Mouse (Mus musculus): ENCODE measurements around the gene Hdac5.
A peak's percentile ranks its signal among the peaks of the same experiment; 100 is the strongest.

The Hdac5 gene

DNA sequence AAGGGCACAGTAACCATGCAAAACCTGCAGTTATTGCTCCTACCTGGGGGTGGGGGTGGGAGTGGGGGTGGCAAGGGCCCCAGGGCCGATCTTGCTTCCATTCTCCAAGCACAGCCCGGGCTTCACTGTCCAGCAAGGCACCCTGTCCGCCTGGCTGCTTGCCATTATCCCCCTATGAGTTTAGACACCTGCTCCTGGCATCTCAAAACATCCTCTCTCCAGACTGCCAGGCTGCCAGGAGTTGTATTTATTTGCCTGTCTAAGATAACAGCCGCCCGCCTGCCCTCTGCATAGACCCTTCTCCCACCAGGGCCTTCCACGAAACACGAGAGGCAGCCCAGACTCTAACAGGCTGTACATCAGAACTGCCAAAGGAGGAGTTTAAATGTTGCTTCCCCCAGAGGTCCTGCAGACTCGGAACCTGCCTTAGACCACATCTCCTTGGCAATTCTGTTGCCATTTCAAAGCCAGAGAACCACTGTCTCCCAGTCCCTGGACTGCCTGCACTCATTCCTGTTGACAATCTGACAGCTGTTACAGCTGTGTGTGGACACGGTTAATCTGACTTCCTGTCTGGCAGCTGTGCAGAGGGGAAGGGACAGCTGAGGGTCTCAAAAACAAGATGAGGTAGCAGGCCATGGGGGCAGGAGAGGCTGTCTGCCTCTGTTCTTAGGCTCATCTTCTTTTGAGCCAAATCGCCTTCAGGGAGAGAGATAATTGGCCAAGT, 15.4 kb downstream of the Hdac5 start:
- DNase-seq, result no peak

- DNase-seq, result no peak
Measured at GRCm38 (mm10) chr11:102211936-102212341, 18.0 kb downstream of the Hdac5 start.

DNA sequence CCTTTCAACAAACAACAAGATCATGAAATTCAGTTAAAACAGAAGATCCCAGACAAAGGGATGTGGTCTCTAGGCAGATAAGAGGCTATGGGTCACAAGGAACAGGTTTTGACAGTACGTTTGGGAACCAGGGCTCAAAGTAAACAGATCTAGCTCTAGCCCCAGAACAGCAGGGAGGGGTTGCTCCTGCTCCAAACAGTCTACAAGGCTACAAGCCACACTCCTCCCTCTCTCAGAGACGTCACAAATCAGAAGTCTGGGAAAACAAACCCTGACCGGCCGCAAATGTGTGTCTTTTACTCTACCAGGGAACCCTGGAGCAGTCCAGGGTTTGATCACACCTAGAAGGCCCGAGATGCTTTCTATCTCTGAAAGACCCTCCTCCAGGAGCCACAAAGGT, 19.0 kb downstream of the Hdac5 start:
- no peak for DNase-seq

- no peak for DNase-seq
Measured at GRCm38 (mm10) chr11:102210185-102210584, 19.8 kb downstream of the Hdac5 start.

DNA sequence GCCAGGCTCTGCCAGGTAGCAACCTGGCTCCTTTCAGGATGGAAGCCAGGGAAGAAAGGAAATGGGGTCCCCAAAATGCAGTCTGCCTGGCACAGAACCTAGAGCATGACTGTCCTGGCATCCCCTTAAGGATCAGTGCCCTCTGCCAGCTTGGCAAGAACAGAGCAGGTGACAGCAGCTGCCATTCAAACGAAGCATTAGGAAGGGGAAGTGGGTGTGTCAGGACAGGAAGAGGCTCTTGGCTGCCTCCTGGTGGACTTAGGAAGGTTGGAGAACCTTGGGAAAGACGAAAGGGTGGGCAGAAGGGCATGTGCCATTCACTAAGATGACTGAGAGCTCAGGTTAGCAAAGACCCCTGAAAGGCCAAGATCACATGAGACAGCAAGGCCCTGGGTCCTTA, 20.2 kb downstream of the Hdac5 start:
- no peak for DNase-seq

- no peak for DNase-seq
Measured at GRCm38 (mm10) chr11:102208846-102209245, 21.1 kb downstream of the Hdac5 start.

DNA sequence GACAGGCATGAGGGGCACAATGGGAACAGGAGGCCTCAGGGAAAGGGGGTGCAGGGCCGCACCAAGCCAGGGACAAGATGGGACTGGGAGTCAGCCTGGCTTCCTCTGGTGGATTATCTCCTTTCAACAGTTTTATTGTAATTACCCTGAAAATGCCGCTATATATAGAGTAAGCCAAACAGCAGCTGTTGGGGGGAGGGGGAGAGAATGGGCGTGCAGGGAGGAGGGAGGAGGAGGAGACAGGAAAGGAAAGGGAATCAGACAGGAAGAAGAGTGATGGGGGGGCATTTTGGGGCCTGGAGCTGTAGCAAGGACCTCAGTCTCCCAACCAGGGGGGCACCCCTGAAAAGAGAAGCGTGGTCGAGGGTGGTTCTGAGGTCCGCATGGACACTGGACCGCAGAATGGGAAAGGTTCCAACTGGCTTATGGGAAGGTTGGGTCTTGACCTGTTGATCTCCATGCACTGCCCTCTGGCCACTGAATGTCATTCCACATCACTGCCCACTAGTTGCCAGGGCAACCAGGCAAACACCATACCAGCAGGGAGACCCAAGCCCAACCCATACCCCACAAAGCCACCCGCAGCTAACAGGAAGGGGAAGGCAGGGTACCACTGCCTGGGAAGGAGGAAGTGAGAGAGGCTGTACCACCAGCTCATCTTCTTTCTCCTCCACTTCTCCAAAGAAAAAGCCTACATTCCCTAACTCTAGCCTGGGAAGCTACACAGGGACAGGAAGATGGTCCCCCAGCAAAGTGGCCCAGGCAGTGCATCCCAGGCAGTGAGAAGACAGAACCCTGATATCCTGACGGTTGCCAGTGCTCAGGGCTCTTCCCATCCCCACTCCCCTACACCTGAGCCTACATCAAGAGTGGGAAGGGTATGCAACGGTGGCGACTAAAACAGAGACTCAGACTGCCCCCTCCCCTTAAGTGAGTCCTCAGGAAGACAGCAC, 21.9 kb downstream of the Hdac5 start:
- peak; percentile 74 for DNase-seq

- DNase-seq, result no peak
Measured at GRCm38 (mm10) chr11:102206481-102206880, 23.5 kb downstream of the Hdac5 start.

- peak; percentile 61 for DNase-seq
Measured at GRCm38 (mm10) chr11:102201408-102201821, 28.6 kb downstream of the Hdac5 start.

- no peak for DNase-seq
Measured at GRCm38 (mm10) chr11:102199856-102200255, 30.1 kb downstream of the Hdac5 start.

DNA sequence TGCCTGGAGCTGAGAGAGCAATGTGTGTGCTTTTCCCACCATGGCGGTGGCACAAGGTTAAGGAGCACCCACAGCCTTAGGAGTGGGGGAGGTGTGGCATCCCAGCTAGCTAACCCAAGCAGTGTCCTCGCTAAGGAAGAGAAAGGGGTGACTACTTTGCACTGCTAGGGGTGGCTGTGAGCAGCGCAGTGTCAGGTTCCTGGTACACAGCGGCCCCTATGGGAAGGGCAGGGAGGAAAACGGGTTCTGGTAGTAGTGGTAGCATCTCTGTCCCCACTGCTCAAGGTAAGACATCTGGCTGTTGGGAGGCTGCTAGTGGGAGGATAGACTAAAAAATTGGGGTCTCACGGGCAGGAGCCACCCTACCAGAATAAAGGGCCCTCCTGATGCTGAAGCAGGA, 31.7 kb downstream of the Hdac5 start:
- no peak for DNase-seq

GRCm38 (mm10) chr11:102196018-102196797, 33.8 kb downstream of the Hdac5 start:
- DNase-seq, result peak; percentile 69

DNA sequence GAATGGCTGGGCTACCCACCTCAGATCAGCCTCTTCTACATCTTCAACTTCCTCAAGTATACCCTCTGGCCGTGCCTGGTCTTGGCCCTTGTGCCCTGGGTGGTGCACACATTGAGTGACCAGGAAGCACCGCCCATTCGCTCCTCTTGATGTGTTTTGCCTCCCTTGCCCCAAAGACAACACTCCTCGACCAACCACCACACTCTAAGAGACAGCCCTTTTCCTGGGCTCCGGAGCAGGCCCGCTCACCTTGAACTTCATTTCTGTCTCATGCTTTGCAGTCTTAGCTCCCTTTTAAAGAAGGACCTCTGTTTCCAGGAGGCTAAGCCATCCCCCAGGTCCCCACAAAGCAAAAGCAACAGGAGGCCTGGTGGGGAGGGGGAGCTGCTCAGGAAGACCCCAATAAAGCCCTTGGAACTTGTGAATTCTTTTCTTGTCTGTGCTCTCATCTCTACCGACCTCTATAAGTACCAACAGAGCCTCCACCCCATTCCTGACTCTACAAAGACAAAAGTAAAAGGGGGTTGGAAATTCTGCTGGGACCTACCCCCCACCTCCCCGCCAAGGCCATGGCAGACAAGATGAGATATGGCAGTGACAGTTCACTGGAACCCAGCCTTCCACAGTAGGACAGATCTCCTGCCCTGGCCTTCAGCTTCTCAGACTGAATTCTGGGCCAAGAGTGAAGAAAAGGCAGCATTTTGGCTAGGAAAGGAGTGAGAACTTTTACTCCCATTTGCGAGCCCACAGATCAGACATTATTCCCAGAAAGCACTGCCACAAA, 36.1 kb downstream of the Hdac5 start:
- no peak for DNase-seq

DNA sequence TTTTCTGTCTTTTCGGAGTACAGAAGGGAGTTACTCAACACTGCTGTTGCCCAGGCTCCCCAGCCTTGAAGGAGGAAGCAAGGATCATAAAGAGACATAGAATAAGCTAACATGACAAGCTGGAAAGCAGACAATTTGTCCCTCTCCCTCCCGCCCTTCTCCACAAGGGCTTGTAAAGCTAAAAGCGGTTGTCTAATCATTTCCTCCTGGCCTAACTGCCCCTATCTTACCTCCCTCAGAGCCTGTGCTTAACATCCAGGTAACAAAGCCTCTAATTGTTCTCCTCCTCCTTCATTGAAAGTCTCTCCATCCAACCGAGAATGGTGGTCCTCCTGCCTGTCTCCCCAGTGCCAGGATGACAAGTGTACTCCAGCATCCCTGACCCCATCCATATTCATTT, 39.1 kb downstream of the Hdac5 start:
- DNase-seq, result no peak

DNA sequence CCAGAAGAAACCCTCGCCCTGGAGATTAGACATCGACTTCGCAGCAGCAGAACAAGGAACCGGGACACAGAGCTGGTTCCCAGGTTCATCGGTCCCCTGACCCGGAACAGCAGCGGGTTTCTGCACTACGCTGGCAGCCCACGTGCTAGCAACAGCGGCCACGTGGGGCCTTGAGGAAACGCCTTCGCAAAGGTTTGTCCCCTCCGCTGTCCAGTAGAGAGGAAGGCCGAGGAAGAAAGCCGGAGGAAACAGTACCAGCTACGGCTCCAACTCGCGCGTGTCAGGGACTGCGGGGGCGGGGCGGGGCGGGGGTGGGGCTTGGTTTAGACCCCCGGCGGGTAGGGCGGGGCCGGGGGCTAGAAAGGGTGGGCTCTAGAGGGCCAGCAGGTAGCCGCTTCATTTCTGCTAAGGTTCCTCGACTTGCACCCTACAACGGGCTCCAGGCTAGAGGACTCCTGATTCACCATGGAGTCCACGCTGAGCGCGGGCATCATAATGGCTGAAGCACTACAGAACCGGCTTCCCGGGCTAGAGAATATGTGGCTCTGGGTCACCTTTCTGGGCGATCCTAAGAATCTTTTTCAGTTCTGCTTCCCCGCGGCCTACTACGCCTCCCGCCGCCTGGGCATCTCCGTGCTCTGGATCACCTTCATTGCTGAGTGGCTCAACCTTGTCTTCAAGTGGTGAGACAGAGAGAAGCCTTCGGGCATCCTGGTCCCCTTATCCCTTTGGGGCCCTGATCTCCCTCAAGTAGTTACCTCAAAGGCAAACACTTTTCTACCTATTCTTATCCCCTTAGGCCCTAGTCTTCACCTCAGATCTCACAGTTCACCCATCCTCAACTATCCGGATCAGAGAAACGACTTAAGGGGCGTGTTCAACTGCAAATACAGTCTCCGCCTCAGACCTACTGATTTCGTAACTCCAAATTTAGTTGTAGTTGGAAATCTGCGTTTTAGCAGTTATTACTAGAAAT, 40.2 kb downstream of the Hdac5 start, which contains the start of gene G6pc3:
TSS of gene G6pc3 (plus strand) at position 160 of the 976 bp plus-strand sequence.
- peak; percentile 95 for DNase-seq

- DNase-seq, result no peak
Measured at GRCm38 (mm10) chr11:102188980-102189379, 41.0 kb downstream of the Hdac5 start.

DNA sequence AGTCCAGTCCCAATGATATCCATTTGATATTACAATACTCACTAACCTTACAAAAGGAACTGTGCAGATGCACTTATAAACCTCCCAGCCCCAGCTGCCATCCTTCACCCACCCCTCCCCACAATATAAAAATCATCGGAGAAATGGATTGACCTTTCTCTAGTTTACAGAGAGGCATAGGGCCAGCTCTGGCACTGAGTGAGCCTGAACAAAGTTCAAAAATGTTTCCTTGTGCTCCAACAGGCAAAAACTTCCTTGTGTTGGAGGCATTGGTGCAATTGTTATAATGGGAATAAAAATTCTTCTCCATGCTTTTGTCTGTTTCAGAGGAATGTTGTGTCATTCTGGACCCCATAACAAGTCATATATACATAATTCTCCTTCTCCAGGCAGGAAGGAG, 43.7 kb downstream of the Hdac5 start:
- DNase-seq, result no peak

GRCm38 (mm10) chr11:102185677-102186076, 44.3 kb downstream of the Hdac5 start:
- DNase-seq, result no peak

DNA sequence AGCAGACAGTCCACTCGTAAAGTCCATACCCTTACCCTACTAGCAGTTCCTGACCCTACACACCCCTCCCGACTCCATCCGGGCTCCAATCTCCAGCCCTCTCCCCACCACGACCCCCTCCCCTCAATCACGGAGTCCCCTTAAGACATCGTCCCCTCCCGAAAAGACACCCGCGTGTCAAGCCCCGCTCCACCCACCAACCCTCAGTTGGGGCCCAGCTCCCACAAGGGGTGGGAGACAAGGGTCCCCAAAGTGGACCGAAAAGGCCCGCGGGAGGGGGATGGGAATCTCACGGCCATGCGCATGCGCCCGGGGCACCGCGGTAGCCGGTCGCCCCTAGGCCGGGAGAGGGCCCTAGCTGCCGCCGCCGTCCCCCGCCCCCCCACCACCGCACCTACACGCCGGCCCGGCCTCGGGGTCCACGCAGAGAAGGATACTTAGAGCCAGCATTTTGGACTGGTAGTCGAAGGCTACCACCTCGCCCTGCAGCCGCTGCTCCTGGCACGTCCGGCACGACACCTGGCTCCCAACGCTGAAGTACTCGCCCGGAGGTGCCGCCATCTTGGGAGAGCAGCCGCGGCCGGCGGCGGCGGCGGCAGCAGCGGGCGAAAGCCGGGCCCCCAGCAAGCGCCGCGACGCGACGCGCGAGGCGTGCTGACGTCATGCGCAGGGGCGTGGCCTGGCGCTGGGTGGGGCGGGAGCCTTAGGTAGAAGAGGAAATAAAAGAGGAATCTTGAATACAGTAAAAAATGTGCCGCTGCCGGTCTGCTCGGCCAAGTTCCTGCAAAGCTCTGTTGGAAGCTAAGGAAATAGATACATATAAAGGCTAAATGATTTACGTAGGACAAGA, 45.1 kb downstream of the Hdac5 start, which contains the start of gene Lsm12:
TSS of gene Lsm12 (minus strand) at position 651 of the 850 bp plus-strand sequence.
- DNase-seq, result peak; percentile 92

DNA sequence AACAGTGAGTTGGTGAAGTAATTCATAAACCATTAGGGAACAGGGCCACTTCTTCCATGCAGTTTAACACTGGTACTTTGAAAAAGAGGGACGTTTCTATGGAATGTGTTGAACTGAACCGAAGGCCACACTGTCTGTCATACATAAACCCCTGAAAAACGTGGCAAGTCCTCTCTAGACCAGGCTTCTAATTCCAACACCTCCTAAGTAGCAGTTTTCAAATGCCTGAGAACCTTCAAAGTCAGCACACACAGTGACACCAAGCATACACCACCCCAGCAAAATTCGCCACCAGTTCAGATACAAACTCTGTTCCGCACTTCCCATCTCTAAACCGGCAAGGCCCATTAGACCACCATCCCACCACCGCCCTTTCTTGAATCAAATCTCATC, 45.7 kb downstream of the Hdac5 start:
- no peak for DNase-seq
